Mouse (Mus musculus) lung, postnatal 4 days (tissue): ENCODE measurements around the gene Vcam1.

Experiments used
- DNase-seq, 2 experiments: peaks; one replicate each; pipeline ENCODE4 v3.0.0; 2021

Gene Vcam1

DNA sequence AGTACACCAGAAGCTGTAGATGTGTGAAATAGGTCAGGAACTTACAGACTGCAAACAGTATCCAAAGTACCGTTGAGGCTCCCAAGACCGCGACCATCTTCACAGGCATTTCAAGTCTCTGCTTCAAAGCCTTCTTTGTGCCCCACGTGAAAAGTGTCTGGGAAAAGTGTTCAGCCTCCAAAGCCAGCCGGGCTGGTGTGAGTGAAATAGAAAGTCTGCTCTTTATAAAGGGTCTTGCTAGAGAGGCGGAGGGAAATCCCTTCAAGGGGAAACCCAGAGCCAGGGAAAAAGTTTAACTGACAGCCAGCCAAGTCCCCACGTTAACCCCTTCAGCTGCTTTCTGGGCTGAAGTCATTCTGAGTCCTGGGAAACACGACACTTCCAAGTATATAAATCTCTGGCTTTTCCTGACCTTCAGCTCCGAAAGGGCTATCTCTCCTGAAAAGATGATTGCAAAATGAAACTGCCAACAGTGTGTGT is at the start of gene Vcam1:
Gene Vcam1, minus strand, starts transcription at position 430 of the 480 bp plus-strand sequence.
- DNase-seq: peak; percentile 67 to 74

- DNase-seq: no peak
Observed at GRCm38 (mm10) chr3:116175106-116175505, 45.6 kb upstream of the Vcam1 start.

DNA sequence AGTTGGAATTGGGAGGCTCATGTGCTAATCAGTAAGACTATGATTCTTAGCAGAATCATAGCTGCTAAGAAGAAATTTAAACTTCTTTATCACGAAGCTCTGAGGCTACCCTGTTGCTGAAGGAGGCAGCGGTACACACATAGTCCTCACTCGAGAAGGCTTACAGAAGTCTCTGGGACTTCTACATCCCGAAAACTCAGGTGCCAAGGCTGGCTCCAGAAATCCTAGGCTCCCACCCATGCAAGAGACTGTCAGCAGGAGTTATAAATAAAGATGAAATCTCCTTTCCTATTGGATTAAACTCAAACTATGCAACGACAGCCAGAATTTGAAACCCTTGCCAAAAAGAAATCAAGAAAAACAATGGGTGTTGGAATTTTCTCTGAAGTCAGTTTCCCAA is 42.0 kb upstream of the Vcam1 start:
- DNase-seq: no peak

DNA sequence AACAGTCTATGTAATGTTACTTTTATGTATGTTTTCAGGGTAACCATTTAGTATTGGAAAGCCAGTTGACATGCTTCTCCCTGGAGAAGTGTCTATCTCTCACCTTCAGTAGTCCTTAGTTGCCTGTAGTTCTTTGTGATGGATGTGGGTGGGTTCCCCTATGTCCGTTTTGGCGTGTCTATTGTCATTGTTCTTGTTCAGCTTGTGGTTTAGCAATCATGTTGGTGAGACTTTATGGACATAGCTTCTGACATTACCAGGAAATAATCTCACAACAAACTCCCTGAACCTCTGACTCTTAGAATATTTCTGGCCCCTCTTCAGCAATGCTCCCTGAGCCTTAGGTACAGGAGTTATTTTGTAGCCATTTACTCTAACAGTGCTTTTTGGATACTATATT is 38.6 kb upstream of the Vcam1 start:
- no peak for DNase-seq

DNA sequence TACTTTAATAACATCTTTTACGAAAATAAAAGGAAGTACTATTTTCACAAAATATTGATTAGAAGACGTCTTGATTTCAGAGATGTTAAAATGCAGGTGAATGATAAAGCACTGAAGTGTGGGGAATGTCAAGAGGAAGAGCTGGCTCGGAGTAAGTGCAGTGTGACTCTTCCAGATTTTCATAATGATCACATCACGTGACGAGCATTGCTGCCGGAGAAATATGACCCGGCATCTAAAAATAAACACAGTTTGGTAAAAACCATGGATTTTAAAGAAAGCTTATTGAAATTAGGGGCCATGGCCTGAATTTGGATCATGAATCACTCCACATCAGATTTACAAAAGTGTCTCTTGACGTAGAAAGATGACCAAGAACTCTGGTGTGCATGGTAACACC is 36.8 kb upstream of the Vcam1 start:
- no peak for DNase-seq

DNA sequence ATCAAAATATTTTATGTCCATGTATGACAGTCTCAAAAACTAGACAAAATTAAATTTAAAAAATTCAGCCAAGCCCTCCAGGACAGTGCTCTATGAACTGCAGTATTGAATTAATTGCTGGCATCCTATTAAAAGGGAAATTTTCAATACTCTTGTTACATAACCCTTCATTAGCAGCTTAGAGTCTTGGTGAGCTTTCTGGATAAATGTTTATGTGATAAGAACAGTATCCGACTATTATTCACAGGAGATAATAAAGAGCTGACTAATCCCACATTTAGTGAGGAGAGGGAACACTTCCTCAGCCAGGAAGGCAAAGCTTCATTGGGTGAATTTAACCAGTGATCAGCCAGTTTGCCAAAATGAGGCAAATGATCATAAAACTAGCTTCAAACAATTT is 35.5 kb upstream of the Vcam1 start:
- DNase-seq: no peak

- DNase-seq: no peak
Observed at GRCm38 (mm10) chr3:116163517-116163916, 34.0 kb upstream of the Vcam1 start.

- DNase-seq: no peak
Observed at GRCm38 (mm10) chr3:116162097-116162666, 32.7 kb upstream of the Vcam1 start.

- DNase-seq: no peak
Observed at GRCm38 (mm10) chr3:116159376-116159775, 29.9 kb upstream of the Vcam1 start.

DNA sequence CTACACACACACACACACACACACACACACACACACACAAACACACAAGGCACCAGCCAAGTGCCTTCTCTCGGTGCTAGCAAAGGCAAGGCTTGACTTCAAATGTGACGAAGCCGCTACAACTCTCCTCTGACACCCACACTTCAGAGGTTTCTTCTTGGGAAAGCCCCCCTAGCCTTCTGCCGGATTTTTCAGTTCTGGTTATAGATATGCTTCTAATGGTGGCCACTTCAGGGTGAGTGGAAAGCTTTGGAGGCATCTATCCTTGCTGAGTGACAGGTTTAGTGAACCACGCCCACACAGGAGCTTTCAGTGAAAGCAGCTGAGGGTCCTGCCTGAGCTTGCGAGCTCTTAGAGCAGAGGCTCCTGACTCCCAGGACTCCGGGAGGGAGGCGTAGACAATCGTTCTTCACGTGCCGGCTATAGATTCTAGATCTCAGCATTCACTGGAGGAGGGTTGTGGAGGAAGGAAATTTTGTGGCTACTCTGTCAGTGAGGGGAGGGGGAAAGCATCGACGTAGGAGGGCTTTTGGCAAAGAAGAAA is 28.0 kb upstream of the Vcam1 start:
- DNase-seq: no peak

DNA sequence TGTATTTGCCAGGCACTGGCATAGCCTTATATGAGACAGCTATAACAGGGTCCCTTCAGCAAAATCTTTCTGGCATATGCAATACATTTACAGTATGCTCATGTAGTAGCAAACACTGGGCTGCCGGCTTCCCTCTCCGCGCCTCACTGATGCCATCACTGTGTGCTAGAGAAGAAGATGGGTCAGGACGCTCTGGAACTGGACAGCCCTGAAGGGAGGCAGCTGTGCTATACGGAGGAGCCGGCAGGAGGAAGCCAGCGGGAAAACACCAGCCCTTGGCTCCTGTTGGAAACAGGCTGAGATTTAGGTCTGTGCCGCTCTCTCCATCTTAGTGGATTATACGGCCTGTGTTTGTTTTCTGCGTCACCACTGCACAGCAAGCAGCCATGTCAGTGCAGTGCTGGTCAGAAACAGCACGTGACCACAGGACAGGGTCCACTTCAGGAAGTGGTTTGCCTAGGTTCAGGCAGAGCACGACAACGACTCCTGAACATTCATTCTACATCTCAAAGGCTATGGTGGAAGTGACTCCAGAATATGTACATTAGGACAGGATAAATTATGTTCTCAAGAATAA is 20.7 kb upstream of the Vcam1 start:
- no peak for DNase-seq

GRCm38 (mm10) chr3:116149096-116149495 is 19.6 kb upstream of the Vcam1 start:
- no peak for DNase-seq

- DNase-seq: peak; percentile 17 to 28
Observed at GRCm38 (mm10) chr3:116148676-116149075, 19.2 kb upstream of the Vcam1 start.

DNA sequence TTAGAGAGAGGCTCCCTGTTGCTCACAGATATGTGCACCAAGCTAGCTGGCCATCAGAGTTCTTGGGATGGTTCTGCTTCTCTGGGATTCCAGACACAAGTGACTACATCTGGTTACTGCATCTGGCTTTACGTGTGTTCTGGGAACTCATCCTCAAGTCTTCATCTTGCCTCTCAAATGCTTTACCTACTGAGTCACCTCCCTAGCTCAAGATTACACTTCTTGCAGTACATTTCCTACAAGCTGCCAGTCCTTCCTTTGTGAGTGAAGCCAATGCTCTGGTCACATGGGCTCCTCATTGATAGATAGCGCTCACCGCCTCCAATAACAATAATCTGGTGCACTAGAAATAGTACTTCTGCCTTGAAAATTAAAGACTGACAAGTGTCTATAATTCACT is 11.7 kb upstream of the Vcam1 start:
- no peak for DNase-seq

DNA sequence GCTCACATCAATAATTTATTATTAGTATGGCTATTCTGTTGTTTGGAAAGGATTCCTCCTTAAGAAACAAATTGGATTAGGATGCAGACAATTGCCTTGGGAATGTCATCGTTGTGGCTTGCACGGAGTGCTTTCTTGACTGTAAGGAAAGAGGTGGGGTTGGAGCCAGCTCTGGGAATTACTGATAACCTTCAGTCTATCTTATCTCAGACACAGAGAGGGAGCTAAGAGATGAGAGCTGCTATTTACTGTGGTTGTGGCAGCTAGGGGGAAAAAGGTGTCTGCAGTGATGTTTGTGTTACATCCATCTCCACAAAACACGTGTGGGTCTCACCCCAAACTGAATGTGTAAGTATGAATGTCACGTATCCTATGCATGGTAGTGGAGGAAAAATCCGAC is 9.5 kb upstream of the Vcam1 start:
- DNase-seq: no peak

- no peak for DNase-seq
Observed at GRCm38 (mm10) chr3:116138081-116138480, 8.6 kb upstream of the Vcam1 start.

- no peak for DNase-seq
Observed at GRCm38 (mm10) chr3:116133363-116133762, 3.9 kb upstream of the Vcam1 start.

DNA sequence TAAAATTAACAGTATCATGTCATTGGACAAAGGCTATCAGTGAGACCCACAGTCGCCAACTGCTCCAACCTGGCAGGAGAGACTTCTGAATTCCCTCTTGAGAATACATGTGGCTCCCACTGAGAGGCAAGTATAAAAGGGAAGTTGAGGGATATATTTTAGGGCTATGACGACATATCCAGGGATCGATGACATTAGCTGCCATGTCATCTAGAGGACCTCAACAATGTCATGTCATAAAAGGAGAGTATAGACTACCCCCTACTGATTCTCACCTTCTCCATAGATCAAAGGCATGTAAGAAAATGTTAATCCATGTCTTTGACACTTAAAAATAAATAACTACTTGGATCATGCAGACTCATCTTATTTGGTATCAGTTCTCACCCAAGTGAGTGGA is 1.2 kb upstream of the Vcam1 start:
- DNase-seq: no peak

DNA sequence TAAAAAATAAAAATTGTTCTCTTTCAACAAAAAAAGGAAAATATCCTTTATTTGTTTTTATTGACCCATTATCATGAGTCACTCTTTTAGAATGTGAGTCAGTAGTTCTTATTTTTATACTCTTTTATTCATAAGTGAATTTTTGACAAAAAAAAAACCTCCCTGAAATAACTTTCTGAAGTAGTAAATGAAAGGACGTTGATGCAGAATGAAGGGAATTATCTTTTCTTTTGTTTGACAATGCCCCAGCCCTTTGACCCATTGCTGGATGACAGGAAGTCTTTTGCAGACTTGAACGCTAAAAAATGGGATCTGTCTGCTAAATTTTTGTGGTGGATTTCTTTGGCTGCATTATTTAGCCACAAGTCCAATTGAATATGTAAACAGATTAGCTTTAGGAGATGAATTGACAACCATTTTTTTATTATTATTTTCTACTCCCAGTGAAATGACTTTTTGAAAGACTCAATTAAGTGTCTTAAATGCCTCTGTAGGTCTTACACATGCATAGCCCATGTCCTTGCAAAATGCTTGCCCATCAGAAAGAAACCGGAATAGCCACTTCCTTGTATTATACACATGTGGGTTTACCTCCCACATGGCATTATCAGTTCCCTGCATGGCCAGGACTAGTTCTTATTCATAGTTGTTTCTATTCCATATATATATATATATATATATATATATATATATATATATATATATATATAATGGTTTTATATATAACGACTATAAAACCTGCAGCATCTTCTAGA is 530 bp upstream of the Vcam1 start:
- no peak for DNase-seq

DNA sequence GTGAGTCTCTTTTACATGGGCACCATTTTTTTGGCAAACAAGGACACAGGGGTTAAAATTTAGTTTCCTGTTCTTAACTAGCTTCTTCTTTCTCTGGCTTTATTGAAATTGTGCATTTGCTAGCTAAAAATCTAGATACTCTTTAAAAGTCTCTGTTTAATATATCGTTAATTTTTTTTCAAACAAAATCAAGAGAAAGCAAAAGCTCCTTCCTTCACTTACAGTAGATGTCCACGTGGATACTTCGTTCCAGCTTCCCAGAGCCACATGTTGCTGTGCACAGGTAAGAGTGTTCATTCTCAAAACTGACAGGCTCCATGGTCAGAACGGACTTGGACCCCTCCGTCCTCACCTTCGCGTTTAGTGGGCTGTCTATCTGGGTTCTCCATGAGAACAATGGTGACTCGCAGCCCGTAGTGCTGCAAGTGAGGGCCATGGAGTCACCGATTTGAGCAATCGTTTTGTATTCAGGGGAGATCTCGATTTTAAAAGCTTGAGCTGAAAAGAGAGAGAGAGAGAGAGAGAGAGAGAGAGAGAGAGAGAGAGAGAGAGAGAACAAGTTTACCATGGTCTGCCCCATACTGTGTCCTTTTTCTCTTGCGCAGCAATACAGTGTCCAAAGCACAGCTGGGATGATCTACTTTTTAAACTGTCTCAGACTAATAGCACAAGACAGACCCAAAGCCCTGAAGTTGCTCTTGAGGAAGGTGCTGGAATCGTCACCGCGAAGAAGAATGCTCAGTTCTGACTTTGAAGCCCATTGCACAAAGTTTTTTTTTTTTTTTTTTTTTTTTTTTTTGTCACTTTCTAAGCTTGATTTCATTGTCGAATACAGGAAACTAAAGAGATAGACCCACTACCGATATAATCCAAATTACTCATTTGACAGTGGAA is 930 bp downstream of the Vcam1 start:
- no peak for DNase-seq

- DNase-seq: no peak
Observed at GRCm38 (mm10) chr3:116127836-116128235, 1.7 kb downstream of the Vcam1 start.

DNA sequence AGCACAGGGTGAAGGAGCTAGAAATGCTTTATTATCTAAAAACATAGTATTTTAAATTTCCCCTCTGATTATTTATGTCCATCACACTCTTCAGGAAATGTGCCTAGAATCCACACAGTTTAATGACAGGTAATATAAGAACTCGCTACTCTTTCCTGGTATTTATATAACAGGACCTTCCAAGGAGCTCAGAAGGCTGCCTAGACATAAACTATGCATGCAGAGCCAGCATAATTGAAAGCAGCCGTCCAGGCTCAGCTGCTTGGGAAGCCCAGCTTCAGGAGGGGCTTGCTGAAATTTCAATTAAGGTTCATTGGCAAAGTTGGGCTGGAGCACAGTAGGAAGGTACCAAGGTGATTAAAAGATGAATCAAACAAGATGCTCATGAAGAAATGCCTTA is 2.2 kb downstream of the Vcam1 start:
- no peak for DNase-seq
